Mouse (Mus musculus) hindbrain, embryonic 15.5 days (tissue): ENCODE results near the gene Rnase1. TPM values are rescaled to one million over a fixed set of nuclear protein-coding genes. Genes with fewer than 3 reads are reported as not detected.

ENCODE experiments used
- ATAC-seq: fragments of 200-750 bp; cut with Nextera tagmentation; 2 replicates; pipeline ENCODE4 v1.8.0; 2017; ENCODE audit warnings: low read depth, moderate number of reproducible peaks, moderate TSS enrichment; ENCODE audit not compliant: low FRiP score
- H3K27ac ChIP-seq: fragments of 300-500 bp; sonication (generic); replicated peaks from 2 replicates; pipeline ENCODE4 v1.5.1; 2015; ENCODE audit warnings: mild to moderate bottlenecking, inconsistent platforms
- H3K27me3 ChIP-seq: fragments of 300-500 bp; sonication (generic); 2 replicates; pipeline ENCODE4 v1.6.1; 2015; ENCODE audit warnings: control low read depth, inconsistent platforms
- H3K36me3 ChIP-seq: fragments of 300-500 bp; sonication (generic); 2 replicates; pipeline ENCODE4 v1.6.1; 2015; ENCODE audit warnings: control low read depth, inconsistent platforms
- H3K4me1 ChIP-seq: fragments of 300-500 bp; sonication (generic); replicated peaks from 2 replicates; pipeline ENCODE4 v1.6.1; 2015; ENCODE audit warnings: control low read depth, inconsistent platforms
- H3K4me2 ChIP-seq: fragments of 300-500 bp; sonication (generic); 2 replicates; pipeline ENCODE4 v1.6.1; 2015; ENCODE audit warnings: moderate library complexity, mild to moderate bottlenecking, inconsistent platforms
- H3K4me3 ChIP-seq: fragments of 300-500 bp; sonication (generic); 2 replicates; pipeline ENCODE4 v1.5.1; 2015; ENCODE audit warnings: mild to moderate bottlenecking, inconsistent platforms
- H3K9ac ChIP-seq: fragments of 300-500 bp; sonication (generic); 2 replicates; pipeline ENCODE4 v1.6.1; 2015; ENCODE audit warnings: inconsistent platforms
- H3K9me3 ChIP-seq: fragments of 300-500 bp; sonication (generic); 2 replicates; pipeline ENCODE4 v1.6.1; 2016; ENCODE audit warnings: control low read depth, inconsistent platforms
- WGBS: fragments of 180-500 bp; shearing (Covaris S2); methylation state at CpG from one replicate; pipeline ENCODE4 v1.1.7; 2015; 5-methylcytosine and 5-hydroxymethylcytosine counted together
- polyA plus RNA-seq: library from polyadenylated mRNA; unstranded; fragments of >200 nt; fragmentation: Nextera tagmentation; extraction: Ambion mirVana; gene quantifications from 2 replicates; pipeline ENCODE4 v1.2.1, GENCODE M21; 2015

Rnase1 gene
- polyA plus RNA-seq, 1 experiment from 2014 or later = 0.96 TPM

DNA sequence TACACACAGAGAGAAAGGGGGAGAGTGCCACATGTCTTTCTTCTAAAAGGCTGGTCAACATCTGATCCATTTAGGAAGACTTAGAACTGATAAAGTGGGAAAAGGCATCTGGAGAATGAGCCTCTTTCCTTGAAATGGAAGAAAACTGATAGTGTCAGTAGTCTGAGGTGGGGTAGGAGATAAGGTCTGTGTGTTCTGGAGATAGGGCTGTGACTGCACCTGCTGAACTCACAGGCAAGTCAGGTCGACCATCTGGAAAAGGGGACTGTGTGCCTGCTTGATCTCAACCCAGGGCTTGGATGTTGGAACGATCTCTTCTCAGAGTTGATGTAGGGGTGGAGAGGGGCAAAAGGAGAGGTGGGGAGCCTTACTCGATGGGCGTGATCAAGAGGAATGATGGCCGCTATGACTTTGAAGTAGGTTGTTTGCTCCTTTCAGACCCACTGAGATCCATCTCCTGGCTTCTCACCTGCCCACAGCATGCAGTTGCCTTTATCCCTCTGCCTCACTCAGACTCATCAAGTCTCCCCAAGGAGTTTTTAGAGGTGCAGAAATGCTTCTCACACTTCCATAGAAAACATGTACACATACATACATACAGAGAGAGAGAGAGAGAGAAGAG is 5.8 kb upstream of the Rnase1 start:
- Histone ChIP-seq H3K4me2 (no peak overlapping the region), H3K4me3 (no peak overlapping the region), H3K9ac (no peak overlapping the region), H3K27me3 (no peaks in the 10 kb centered on the region), H3K4me1 (no peaks in the 10 kb centered on the region), H3K9me3 (no peaks in the 10 kb centered on the region), H3K36me3 (no peaks in the 10 kb centered on the region), H3K27ac (no peak overlapping the region)
- 88% methylated on average over 5 of the region's 5 CpGs for WGBS
- no peak for ATAC-seq

GRCm38 (mm10) chr14:51150206-51150831 is 3.7 kb upstream of the Rnase1 start:
- no peak overlapping the region for H3K9ac ChIP-seq
- H3K27ac ChIP-seq = no peak overlapping the region
- no peak overlapping the region for H3K4me2 ChIP-seq
- no peaks in the 10 kb centered on the region for H3K9me3 ChIP-seq
- H3K27me3 ChIP-seq = no peaks in the 10 kb centered on the region
- no peaks in the 10 kb centered on the region for H3K36me3 ChIP-seq
- ATAC-seq = no peak
- H3K4me1 ChIP-seq = no peaks in the 10 kb centered on the region
- WGBS = 84% methylated on average over 3 of the region's 3 CpGs
- H3K4me3 ChIP-seq = no peak overlapping the region

- Histone ChIP-seq H3K9ac (no peak overlapping the region), H3K4me2 (no peak overlapping the region), H3K4me1 (no peaks in the 10 kb centered on the region), H3K9me3 (no peaks in the 10 kb centered on the region), H3K27ac (no peak overlapping the region), H3K36me3 (no peaks in the 10 kb centered on the region), H3K27me3 (no peaks in the 10 kb centered on the region), H3K4me3 (no peak overlapping the region)
- ATAC-seq = no peak
- 77% methylated on average over 5 of the region's 5 CpGs for WGBS
Observed at GRCm38 (mm10) chr14:51149164-51149563, 2.6 kb upstream of the Rnase1 start.

- WGBS = 65% methylated on average over 3 of the region's 3 CpGs
- Histone ChIP-seq H3K9ac (no peak overlapping the region), H3K27ac (no peak overlapping the region), H3K4me1 (no peaks in the 10 kb centered on the region), H3K36me3 (no peaks in the 10 kb centered on the region), H3K4me2 (no peak overlapping the region), H3K4me3 (no peak overlapping the region), H3K27me3 (no peaks in the 10 kb centered on the region), H3K9me3 (no peaks in the 10 kb centered on the region)
- no peak for ATAC-seq
Observed at GRCm38 (mm10) chr14:51148006-51148405, 1.4 kb upstream of the Rnase1 start.

DNA sequence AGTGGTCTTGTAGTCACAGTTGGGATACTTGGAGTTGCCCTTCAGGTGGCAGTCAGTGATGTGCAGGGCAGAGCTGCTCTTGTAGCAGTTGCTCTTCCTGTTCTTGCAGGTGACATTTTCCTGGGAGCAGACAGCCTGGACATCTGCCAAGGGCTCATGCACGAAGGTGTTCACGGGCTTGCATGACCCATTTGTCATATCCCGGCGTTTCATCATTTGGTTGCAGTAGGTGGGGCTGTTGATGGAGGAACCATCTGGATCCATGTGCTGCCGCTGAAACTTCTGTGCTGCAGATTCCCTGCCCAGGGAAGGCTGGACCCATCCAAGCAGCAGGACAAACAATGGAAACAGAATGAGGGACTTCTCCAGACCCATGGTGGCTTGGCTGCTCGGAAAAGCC is 1.1 kb downstream of the Rnase1 start:
- Histone ChIP-seq H3K4me1 (no peaks in the 10 kb centered on the region), H3K27ac (no peak overlapping the region), H3K4me3 (no peak overlapping the region), H3K36me3 (no peaks in the 10 kb centered on the region), H3K4me2 (no peak overlapping the region), H3K9ac (no peak overlapping the region), H3K27me3 (no peaks in the 10 kb centered on the region), H3K9me3 (no peaks in the 10 kb centered on the region)
- WGBS = 82% methylated on average over 6 of the region's 6 CpGs
- no peak for ATAC-seq

DNA sequence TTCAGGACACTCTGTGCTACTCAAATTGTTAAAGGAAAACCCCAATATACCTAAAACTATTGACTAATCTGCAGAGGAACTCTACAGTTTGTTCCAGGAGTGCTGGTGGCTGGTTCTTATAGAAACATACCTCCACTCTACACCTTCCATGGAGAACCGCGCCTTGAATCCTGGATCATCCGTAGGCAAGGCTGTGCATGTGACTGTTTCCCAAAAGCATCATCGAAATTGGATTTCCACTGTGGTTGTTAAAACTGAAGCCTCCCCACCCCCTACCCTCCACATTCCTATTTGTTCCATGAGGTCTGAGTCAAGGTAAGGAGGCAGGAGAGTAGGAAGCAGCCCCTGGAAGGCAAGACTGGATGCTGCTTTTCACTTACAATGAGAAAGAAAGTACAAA is 2.1 kb downstream of the Rnase1 start:
- Histone ChIP-seq H3K4me2 (no peak overlapping the region), H3K27ac (no peak overlapping the region), H3K4me3 (no peak overlapping the region), H3K9me3 (no peaks in the 10 kb centered on the region), H3K9ac (no peak overlapping the region), H3K36me3 (no peaks in the 10 kb centered on the region), H3K27me3 (no peaks in the 10 kb centered on the region), H3K4me1 (no peaks in the 10 kb centered on the region)
- ATAC-seq = no peak
- 96% methylated on average over 4 of the region's 4 CpGs for WGBS

DNA sequence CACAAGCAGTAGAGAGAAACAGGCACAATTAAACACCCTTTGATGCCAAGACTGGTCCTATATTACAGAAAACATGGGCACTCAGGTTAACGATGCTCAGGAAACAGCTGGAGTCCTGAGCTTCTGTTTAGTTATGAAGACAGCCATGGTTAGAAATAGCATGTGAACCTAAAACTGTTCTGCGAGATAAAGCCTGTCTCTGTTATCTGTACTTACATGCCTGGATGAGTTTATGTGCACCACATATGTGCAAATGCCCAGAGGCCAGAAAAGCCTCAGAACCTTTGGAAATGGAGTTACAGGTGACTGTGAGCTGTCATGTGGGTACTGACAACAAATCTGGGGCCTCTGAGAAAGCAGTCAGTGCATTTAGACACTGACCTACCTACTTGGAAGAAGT is 2.6 kb downstream of the Rnase1 start:
- no peak for ATAC-seq
- 79% methylated on average over 2 of the region's 2 CpGs for WGBS
- H3K4me2 ChIP-seq = no peak overlapping the region

GRCm38 (mm10) chr14:51143287-51143686 is 3.3 kb downstream of the Rnase1 start:
- Histone ChIP-seq H3K9ac (no peak overlapping the region), H3K36me3 (no peaks in the 10 kb centered on the region), H3K4me1 (no peaks in the 10 kb centered on the region), H3K27ac (no peak overlapping the region), H3K9me3 (no peaks in the 10 kb centered on the region), H3K27me3 (no peaks in the 10 kb centered on the region), H3K4me3 (no peak overlapping the region), H3K4me2 (no peak overlapping the region)
- 67% methylated on average over 4 of the region's 4 CpGs for WGBS
- ATAC-seq = no peak

More for the DNA sequence above, 2.6 kb downstream of the Rnase1 start:
- no peaks in the 10 kb centered on the region for H3K36me3 ChIP-seq
- H3K27me3 ChIP-seq = no peaks in the 10 kb centered on the region
- no peak overlapping the region for H3K4me3 ChIP-seq
- H3K4me1 ChIP-seq = no peaks in the 10 kb centered on the region
- no peak overlapping the region for H3K27ac ChIP-seq
- H3K9me3 ChIP-seq = no peaks in the 10 kb centered on the region
- H3K9ac ChIP-seq = no peak overlapping the region

- 85% methylated on average over 3 of the region's 3 CpGs for WGBS
- no peak overlapping the region for H3K27ac ChIP-seq
- H3K4me3 ChIP-seq = no peak overlapping the region
- H3K4me2 ChIP-seq = no peak overlapping the region
- no peak for ATAC-seq
- no peaks in the 10 kb centered on the region for H3K27me3 ChIP-seq
- H3K36me3 ChIP-seq = no peaks in the 10 kb centered on the region
- no peak overlapping the region for H3K9ac ChIP-seq
- H3K9me3 ChIP-seq = no peaks in the 10 kb centered on the region
- no peaks in the 10 kb centered on the region for H3K4me1 ChIP-seq
Observed at GRCm38 (mm10) chr14:51142568-51142967, 4.0 kb downstream of the Rnase1 start.

DNA sequence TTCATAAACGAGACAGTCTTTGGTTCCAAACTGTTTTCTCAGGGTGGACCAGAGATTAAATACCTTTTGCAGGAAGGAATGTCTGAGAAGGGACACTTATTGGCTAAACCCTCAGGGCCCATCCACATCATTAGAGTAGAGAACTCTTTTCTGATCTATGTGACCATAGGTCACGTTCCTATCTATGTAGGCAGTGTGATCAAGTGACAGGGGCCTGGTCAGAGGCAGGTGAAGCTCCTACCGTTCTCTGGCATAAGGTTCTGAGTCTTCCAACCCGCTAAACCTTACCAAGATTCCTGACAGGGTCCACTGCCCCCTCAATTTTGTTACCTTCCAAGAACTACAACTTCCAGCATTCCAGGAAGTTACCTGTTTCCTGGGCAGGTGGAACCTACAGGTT is 4.5 kb downstream of the Rnase1 start:
- Histone ChIP-seq H3K4me1 (no peaks in the 10 kb centered on the region), H3K9ac (no peak overlapping the region), H3K27me3 (no peaks in the 10 kb centered on the region), H3K27ac (no peak overlapping the region), H3K9me3 (no peaks in the 10 kb centered on the region), H3K4me2 (no peak overlapping the region), H3K4me3 (no peak overlapping the region), H3K36me3 (no peaks in the 10 kb centered on the region)
- ATAC-seq = no peak
- 92% methylated on average over 4 of the region's 4 CpGs for WGBS

- WGBS = 82% methylated on average over 2 of the region's 2 CpGs
- H3K4me2 ChIP-seq = no peak overlapping the region
- H3K9ac ChIP-seq = no peak overlapping the region
- no peak for ATAC-seq
- no peaks in the 10 kb centered on the region for H3K36me3 ChIP-seq
- no peaks in the 10 kb centered on the region for H3K9me3 ChIP-seq
- H3K27ac ChIP-seq = no peak overlapping the region
- no peak overlapping the region for H3K4me3 ChIP-seq
- H3K27me3 ChIP-seq = no peaks in the 10 kb centered on the region
- no peaks in the 10 kb centered on the region for H3K4me1 ChIP-seq
Observed at GRCm38 (mm10) chr14:51140342-51140741, 6.2 kb downstream of the Rnase1 start.

DNA sequence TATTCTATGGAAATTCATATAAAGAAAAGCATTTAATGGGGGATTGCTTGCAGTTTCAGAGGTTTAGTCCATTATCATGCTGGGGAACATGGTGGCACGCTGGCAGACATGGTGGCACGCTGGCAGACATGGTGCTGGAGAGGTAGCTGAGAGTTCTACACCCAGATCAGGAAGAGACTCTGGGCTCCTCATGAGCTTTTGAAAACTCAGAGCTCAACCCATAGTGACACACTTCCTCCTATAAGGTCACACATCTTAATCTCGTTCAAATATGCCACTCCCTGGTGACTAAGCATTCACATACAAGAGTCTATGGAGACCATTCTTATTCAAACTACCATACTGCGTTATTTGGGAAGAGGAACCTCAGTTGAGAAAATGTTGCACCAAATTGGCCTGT is 14.2 kb downstream of the Rnase1 start:
- no peak overlapping the region for H3K9ac ChIP-seq
- H3K4me2 ChIP-seq = no peak overlapping the region
- H3K27ac ChIP-seq = no peak overlapping the region
- no peaks in the 10 kb centered on the region for H3K4me1 ChIP-seq
- H3K27me3 ChIP-seq = no peaks in the 10 kb centered on the region
- H3K36me3 ChIP-seq = no peaks in the 10 kb centered on the region
- H3K9me3 ChIP-seq = no peaks in the 10 kb centered on the region
- no peak for ATAC-seq
- WGBS = 90% methylated on average over 4 of the region's 4 CpGs
- no peak overlapping the region for H3K4me3 ChIP-seq
